Mouse (Mus musculus) lung, embryonic 14.5 days (tissue): Measurements from ENCODE around the gene Ly6f. TPM values are rescaled to one million over a fixed set of nuclear protein-coding genes. Genes with fewer than 3 reads are reported as not detected.
A peak's percentile ranks its signal among the peaks of the same experiment; 100 is the strongest.

Source experiments
- ATAC-seq: fragments of 200-750 bp; cut with Nextera tagmentation; 2 replicates; pipeline ENCODE4 v1.8.0; 2017; ENCODE audit warnings: mild to moderate bottlenecking, moderate TSS enrichment, moderate library complexity; ENCODE audit not compliant: insufficient read depth
- DNase-seq: peaks from one replicate; pipeline ENCODE4 v3.0.0-alpha.2; 2015
- H3K27ac ChIP-seq: fragments of 300-500 bp; sonication (generic); 2 replicates; pipeline ENCODE4 v1.5.1; 2014; ENCODE audit warnings: low read depth, mild to moderate bottlenecking, moderate library complexity
- H3K27me3 ChIP-seq: fragments of 300-500 bp; sonication (generic); 2 replicates; pipeline ENCODE4 v1.6.1; 2014; ENCODE audit warnings: low read length, control low read depth; ENCODE audit not compliant: insufficient read depth
- H3K36me3 ChIP-seq: fragments of 300-500 bp; sonication (generic); 2 replicates; pipeline ENCODE4 v1.6.1; 2014; ENCODE audit warnings: control low read depth; ENCODE audit not compliant: insufficient read depth
- H3K4me1 ChIP-seq: fragments of 300-500 bp; sonication (generic); 2 replicates; pipeline ENCODE4 v1.6.1; 2014; ENCODE audit warnings: antibody characterized with exemption, control low read depth; ENCODE audit not compliant: insufficient read depth
- H3K4me2 ChIP-seq: fragments of 300-500 bp; sonication (generic); 2 replicates; pipeline ENCODE4 v1.6.1; 2014; ENCODE audit warnings: mild to moderate bottlenecking
- H3K4me3 ChIP-seq: fragments of 300-500 bp; sonication (generic); 2 replicates; pipeline ENCODE4 v1.5.1; 2014; ENCODE audit warnings: low read depth, low read length
- H3K9ac ChIP-seq: fragments of 300-500 bp; sonication (generic); 2 replicates; pipeline ENCODE4 v1.6.1; 2014
- H3K9me3 ChIP-seq: fragments of 300-500 bp; sonication (generic); 2 replicates; pipeline ENCODE4 v1.6.1; 2016; ENCODE audit warnings: low read depth, low read length, control low read depth
- CTCF ChIP-seq: IDR thresholded peaks from 2 replicates; pipeline ENCODE4 v1.5.1; 2016; ENCODE audit warnings: antibody characterized with exemption, low read depth
- WGBS: fragments of 180-500 bp; shearing (Covaris S2); extraction: QIAGEN DNeasy Blood & Tissue Kit; methylation state at CpG from one replicate; pipeline ENCODE4 v1.1.7; 2014; 5-methylcytosine and 5-hydroxymethylcytosine counted together
- polyA plus RNA-seq: library from polyadenylated mRNA; unstranded; fragments of >200 nt; fragmentation: Nextera tagmentation; extraction: Ambion mirVana; gene quantifications from 2 replicates; pipeline ENCODE4 v1.2.1, GENCODE M21; 2014

The Ly6f gene
- polyA plus RNA-seq = not detected in 2 replicates

DNA sequence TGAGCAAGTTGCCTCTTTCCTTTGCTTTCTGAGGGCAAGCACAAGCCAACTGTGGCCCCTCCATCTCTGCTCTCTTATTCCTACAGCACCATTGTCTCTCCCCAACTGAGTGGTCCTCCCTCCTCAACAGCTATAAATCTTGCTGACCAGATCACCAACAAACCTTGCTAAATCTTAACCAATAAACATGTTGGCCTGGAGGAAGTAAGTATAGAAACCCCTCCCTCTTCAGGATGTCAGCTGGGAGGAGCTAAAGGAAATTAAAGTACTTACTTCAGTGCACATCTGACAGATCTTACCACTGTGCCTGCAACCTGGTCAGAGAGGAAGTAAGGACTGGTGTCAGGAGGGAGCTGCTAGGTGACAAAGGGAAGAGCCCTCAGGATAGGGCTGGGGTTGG is at the start of gene Ly6f:
Gene Ly6f (plus strand): TSS at position 301 of the 400 bp plus-strand sequence.
- no peak within 1 kb of the TSS for H3K4me2 ChIP-seq
- H3K27me3 ChIP-seq = no peaks in the 10 kb centered on the region
- no peak within 1 kb of the TSS for H3K27ac ChIP-seq
- no peak within 1 kb of the TSS for H3K4me3 ChIP-seq
- TF ChIP-seq CTCF = no peak
- H3K9me3 ChIP-seq = no peaks in the 10 kb centered on the region
- DNase-seq (no peak), ATAC-seq (no peak)
- H3K9ac ChIP-seq = no peak within 1 kb of the TSS
- H3K4me1 ChIP-seq = no peaks in the 10 kb centered on the region
- H3K36me3 ChIP-seq = no peaks in the 10 kb centered on the region

DNA sequence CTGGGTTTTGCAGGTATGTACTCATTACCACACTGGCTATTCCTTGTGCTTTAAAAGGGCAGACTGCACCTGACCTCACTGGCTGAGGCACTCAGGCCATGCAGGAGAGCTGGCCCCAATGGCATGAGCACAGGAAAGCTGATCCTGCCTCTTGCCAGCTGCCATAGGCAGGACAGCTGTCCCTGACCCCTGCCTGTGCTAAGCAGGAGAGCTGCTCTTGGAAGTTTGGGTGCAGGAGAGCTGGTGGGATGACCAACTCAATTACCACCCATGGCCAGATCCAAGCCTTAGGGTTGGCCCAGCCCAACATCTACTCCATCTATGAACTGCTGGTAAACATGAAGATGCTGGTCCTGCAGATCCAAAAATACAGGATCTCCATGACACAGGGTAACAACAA is 46.3 kb upstream of the Ly6f start:
- DNase-seq (no peak), ATAC-seq (no peak)
- no peaks in the 10 kb centered on the region for H3K9me3 ChIP-seq
- no peaks in the 10 kb centered on the region for H3K27me3 ChIP-seq
- TF ChIP-seq CTCF = no peak
- no peak overlapping the region for H3K27ac ChIP-seq
- H3K4me1 ChIP-seq = no peaks in the 10 kb centered on the region
- no peaks in the 10 kb centered on the region for H3K36me3 ChIP-seq
- no peak overlapping the region for H3K9ac ChIP-seq
- H3K4me3 ChIP-seq = no peak overlapping the region
- H3K4me2 ChIP-seq = no peak overlapping the region

DNA sequence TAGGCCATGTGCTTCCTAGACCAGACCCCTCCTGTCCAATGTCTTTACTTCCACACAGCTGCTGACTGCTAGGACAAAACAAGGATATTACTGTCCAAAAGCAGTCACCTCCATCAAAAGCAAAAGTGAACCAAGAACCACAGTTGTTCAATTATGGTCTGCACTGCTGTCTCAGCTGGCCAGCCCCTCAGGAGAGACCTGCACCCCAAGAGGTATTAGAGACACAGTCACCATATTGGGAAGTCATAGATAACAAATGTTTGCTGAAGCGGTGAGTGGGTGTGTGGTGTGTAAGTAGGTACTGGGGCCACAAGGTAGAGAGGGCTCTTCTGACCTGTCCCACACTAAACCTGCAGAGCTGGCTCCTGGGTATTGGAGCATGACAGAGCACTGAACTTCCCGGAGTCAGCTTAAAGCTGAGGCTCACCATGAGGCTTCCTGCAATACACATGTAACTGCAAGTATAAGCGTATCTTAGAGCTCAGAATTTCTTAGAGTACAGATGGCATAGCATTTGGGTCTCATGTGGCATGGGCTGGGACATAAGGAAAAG is 30.4 kb upstream of the Ly6f start:
- Histone ChIP-seq H3K4me1 (no peaks in the 10 kb centered on the region), H3K4me3 (no peak overlapping the region), H3K9me3 (no peaks in the 10 kb centered on the region), H3K36me3 (no peaks in the 10 kb centered on the region), H3K4me2 (no peak overlapping the region), H3K27ac (no peak overlapping the region), H3K27me3 (no peaks in the 10 kb centered on the region), H3K9ac (no peak overlapping the region)
- DNase-seq = no peak
- TF ChIP-seq CTCF = no peak
- 64% methylated on average over 3 of the region's 3 CpGs for WGBS
- ATAC-seq = no peak

DNA sequence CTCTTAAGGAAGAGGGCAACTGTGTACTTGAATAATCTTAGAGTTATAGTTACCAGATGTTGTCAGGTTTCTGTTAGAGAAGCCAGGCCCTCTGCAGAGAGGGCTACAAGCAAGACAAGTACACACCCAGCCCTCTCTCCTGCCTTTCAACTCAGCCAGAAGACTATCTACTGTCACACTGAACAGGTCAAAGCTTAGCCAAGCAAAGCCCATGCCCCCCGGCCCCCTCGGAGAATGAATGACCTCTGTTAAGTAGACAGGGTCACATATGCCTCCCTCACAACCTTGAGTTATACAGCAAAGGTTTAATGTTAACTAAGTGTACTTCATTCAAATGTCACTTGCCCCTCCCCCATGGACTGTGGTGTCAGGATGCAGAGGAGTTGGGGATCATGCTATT is 27.7 kb upstream of the Ly6f start:
- WGBS = 51% methylated on average over 2 of the region's 2 CpGs
- no peak for TF ChIP-seq CTCF
- H3K9me3 ChIP-seq = no peaks in the 10 kb centered on the region
- H3K4me1 ChIP-seq = no peaks in the 10 kb centered on the region
- no peaks in the 10 kb centered on the region for H3K27me3 ChIP-seq
- H3K4me3 ChIP-seq = no peak overlapping the region
- no peak overlapping the region for H3K4me2 ChIP-seq
- no peak for ATAC-seq
- DNase-seq = no peak
- H3K27ac ChIP-seq = no peak overlapping the region
- H3K9ac ChIP-seq = no peak overlapping the region
- H3K36me3 ChIP-seq = no peaks in the 10 kb centered on the region

DNA sequence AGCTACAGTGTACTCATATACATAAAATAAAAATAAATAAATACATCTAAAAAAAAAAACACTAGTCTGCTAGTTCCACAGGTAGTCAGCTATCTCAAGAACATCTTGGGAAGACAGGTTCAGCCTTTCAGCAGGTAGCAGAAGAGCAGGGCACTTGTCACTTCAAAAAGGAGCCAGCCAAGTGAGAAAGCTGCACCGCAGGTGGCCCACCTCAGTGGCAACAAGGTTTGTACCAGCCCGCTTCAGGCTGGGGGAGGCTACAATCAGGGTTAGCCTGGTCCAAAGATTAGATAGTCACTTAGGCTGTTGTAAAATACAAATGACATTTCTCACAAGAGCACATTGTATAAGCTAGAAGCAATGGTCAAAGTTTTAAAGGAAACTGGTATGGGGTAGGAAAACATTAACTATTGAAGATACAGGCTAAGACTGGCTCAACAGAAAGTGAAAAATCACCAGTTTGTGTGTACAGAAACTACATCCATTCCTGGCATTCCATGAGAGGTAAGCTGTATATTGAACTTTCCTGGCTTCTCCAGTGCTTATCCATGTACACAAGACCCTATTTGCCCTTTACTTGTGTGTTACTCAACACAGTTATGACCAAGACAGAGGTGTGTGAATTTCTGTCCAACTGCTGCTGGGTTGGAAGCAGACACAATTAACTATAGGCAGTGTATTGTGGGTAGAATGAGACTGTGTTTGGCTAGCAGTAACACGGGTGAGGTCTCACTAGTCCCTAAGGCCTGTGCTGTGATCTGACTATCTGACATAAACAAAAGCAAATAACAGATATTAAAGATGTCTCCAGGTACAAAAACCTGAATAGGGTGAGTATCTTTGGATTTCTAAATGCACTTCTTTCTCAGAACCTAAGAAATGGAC is 25.2 kb upstream of the Ly6f start:
- ATAC-seq = no peak

DNA sequence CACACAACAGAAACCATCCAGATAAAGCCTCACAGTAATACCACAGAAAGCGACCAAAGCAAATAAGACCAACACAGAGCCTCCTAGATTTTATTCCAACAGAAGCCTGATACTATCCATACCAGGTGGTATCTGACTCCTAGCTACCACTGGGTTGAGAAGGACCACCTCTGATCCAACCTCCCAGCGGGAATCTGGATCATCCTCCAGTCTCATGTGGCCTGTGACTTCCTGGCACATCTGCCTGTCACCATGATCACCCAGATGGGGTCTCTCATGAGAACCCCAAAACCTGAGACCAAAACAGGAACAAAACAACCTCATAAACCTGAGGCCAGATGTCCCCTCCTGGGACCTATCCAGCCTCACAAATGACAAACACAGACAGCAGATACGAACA is 13.6 kb upstream of the Ly6f start:
- no peaks in the 10 kb centered on the region for H3K9me3 ChIP-seq
- no peak overlapping the region for H3K4me3 ChIP-seq
- H3K36me3 ChIP-seq = no peaks in the 10 kb centered on the region
- no peak overlapping the region for H3K9ac ChIP-seq
- WGBS = 82% methylated on average over 3 of the region's 3 CpGs
- ATAC-seq = no peak
- no peaks in the 10 kb centered on the region for H3K4me1 ChIP-seq
- no peaks in the 10 kb centered on the region for H3K27me3 ChIP-seq
- DNase-seq = no peak
- no peak overlapping the region for H3K4me2 ChIP-seq
- TF ChIP-seq CTCF = no peak
- no peak overlapping the region for H3K27ac ChIP-seq

More for the DNA sequence above, 25.2 kb upstream of the Ly6f start:
- Histone ChIP-seq H3K4me3 (no peak overlapping the region), H3K27me3 (no peaks in the 10 kb centered on the region), H3K27ac (no peak overlapping the region), H3K4me2 (no peak overlapping the region), H3K9ac (no peak overlapping the region), H3K36me3 (no peaks in the 10 kb centered on the region), H3K9me3 (no peaks in the 10 kb centered on the region), H3K4me1 (no peaks in the 10 kb centered on the region)
- no peak for TF ChIP-seq CTCF
- no peak for DNase-seq
- WGBS = 57% methylated on average over 3 of the region's 3 CpGs

DNA sequence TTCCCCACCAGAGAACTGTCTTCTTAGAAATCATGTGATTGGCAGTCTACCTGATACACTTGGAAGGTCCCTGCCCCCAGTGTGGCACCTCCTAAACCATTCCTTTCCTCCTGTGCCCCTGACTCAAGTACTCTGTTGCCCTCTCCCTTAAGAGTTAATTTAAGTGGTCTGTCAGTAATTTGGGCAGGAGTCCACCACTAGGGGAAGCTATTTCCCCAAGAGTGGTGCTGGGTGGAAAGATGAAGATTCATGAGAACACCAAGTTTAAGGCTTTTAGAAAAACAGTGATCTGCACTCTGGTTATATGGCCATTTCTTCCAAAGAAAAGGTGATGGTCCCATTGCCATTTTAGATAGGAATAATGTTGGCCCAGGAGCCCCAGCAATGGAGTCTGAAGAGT is 2.4 kb upstream of the Ly6f start:
- Histone ChIP-seq H3K27ac (no peak overlapping the region), H3K36me3 (no peaks in the 10 kb centered on the region), H3K4me2 (no peak overlapping the region), H3K27me3 (no peaks in the 10 kb centered on the region), H3K9ac (no peak overlapping the region), H3K4me3 (no peak overlapping the region), H3K9me3 (no peaks in the 10 kb centered on the region), H3K4me1 (no peaks in the 10 kb centered on the region)
- DNase-seq (no peak), ATAC-seq (no peak)
- TF ChIP-seq CTCF = 0 out of 2 replicates have a peak, but pooled peaks have one; percentile 13
